Mouse (Mus musculus) bone marrow macrophage, adult 2 months (primary cell): ENCODE results near the gene Thg1l. TPM values are rescaled to one million over a fixed set of nuclear protein-coding genes. Genes with fewer than 3 reads are reported as not detected.

ENCODE experiments used
- H3K27ac ChIP-seq: 2 replicates; pipeline ENCODE4 v1.5.1; 2012; ENCODE audit warnings: low read depth, low read length; ENCODE audit not compliant: insufficient read depth
- H3K4me1 ChIP-seq: 2 replicates; pipeline ENCODE4 v1.6.1; 2012; ENCODE audit warnings: low read length; ENCODE audit not compliant: control insufficient read depth, insufficient read depth
- H3K4me3 ChIP-seq: 2 replicates; pipeline ENCODE4 v1.5.1; 2012; ENCODE audit warnings: mild to moderate bottlenecking, low read length, moderate library complexity; ENCODE audit not compliant: insufficient read depth
- CTCF ChIP-seq: IDR thresholded peaks from 2 replicates; pipeline ENCODE4 v1.5.1; 2012; ENCODE audit warnings: low read depth, mild to moderate bottlenecking, low read length, moderate library complexity
- POLR2A ChIP-seq: IDR thresholded peaks from 2 replicates; pipeline ENCODE4 v1.6.1; 2012; ENCODE audit warnings: mild to moderate bottlenecking, low read depth, low read length, borderline replicate concordance
- polyA plus RNA-seq: library from polyadenylated mRNA; stranded (reverse); fragments of >200 nt; gene quantifications from 2 replicates; pipeline ENCODE4 v1.2.4, GENCODE M21; 2012; ENCODE audit not compliant: missing spikeins, insufficient read depth, insufficient read length

Thg1l gene
- polyA plus RNA-seq, 1 experiment: 6.2 TPM

- Histone ChIP-seq H3K4me1 (peaks cover 2% of the 10 kb centered on the region; the same call in 1 of the 2 replicates), H3K4me3 (no peak overlapping the region), H3K27ac (no peak overlapping the region)
- no peak for TF ChIP-seq POLR2A
- TF ChIP-seq CTCF: no peak
Measured at GRCm38 (mm10) chr11:45960003-45960402, 4.7 kb upstream of the Thg1l start.

- Histone ChIP-seq H3K27ac (no peak overlapping the region), H3K4me1 (peaks cover 2% of the 10 kb centered on the region; the same call in 1 of the 2 replicates), H3K4me3 (no peak overlapping the region)
- TF ChIP-seq POLR2A (no peak), CTCF (no peak)
Measured at GRCm38 (mm10) chr11:45959598-45959997, 4.3 kb upstream of the Thg1l start.

- no peak for TF ChIP-seq CTCF
- TF ChIP-seq POLR2A: no peak
- H3K4me3 ChIP-seq: no peak overlapping the region
- H3K27ac ChIP-seq: no peak overlapping the region
- H3K4me1 ChIP-seq: peaks cover 21% of the 10 kb centered on the region
Measured at GRCm38 (mm10) chr11:45947491-45947890, 7.8 kb downstream of the Thg1l start.

- H3K27ac ChIP-seq: no peak overlapping the region
- H3K4me3 ChIP-seq: no peak overlapping the region
- TF ChIP-seq POLR2A: no peak
- no peak for TF ChIP-seq CTCF
- H3K4me1 ChIP-seq: peaks cover 16% of the 10 kb centered on the region
Measured at GRCm38 (mm10) chr11:45946796-45947195, 8.5 kb downstream of the Thg1l start.

GRCm38 (mm10) chr11:45944643-45945156 is 10.6 kb downstream of the Thg1l start, which contains the start of gene Lsm11:
Gene Lsm11 (minus strand): TSS chr11:45944935.
- TF ChIP-seq CTCF: peak; percentile 82
- no peak for TF ChIP-seq POLR2A
- peaks cover 9% of the 10 kb centered on the region for H3K4me1 ChIP-seq
- H3K27ac ChIP-seq: no peak within 1 kb of the TSS
- H3K4me3 ChIP-seq: peak within 1 kb of the TSS; percentile 92

- H3K27ac ChIP-seq: no peak overlapping the region
- H3K4me3 ChIP-seq: peak overlapping the region; percentile 92
- no peak for TF ChIP-seq CTCF
- TF ChIP-seq POLR2A: no peak
- H3K4me1 ChIP-seq: peaks cover 11% of the 10 kb centered on the region
Measured at GRCm38 (mm10) chr11:45943891-45944642, 11.2 kb downstream of the Thg1l start.

- TF ChIP-seq POLR2A: no peak
- TF ChIP-seq CTCF: no peak
- Histone ChIP-seq H3K4me1 (peaks cover 11% of the 10 kb centered on the region), H3K27ac (no peak overlapping the region), H3K4me3 (no peak overlapping the region)
Measured at GRCm38 (mm10) chr11:45943108-45943705, 12.1 kb downstream of the Thg1l start.

GRCm38 (mm10) chr11:45942281-45942680 is 13.0 kb downstream of the Thg1l start:
- Histone ChIP-seq H3K4me1 (peaks cover 11% of the 10 kb centered on the region), H3K4me3 (no peak overlapping the region), H3K27ac (no peak overlapping the region)
- TF ChIP-seq POLR2A (no peak), CTCF (no peak)

GRCm38 (mm10) chr11:45938917-45939316 is 16.4 kb downstream of the Thg1l start:
- no peak overlapping the region for H3K27ac ChIP-seq
- 0 out of 2 replicates have a peak, but pooled peaks cover 3% of the 10 kb centered on the region for H3K4me1 ChIP-seq
- H3K4me3 ChIP-seq: no peak overlapping the region
- TF ChIP-seq POLR2A: no peak
- TF ChIP-seq CTCF: no peak

GRCm38 (mm10) chr11:45937478-45937877 is 17.8 kb downstream of the Thg1l start:
- no peak overlapping the region for H3K27ac ChIP-seq
- H3K4me1 ChIP-seq: 0 out of 2 replicates have a peak, but pooled peaks cover 3% of the 10 kb centered on the region
- TF ChIP-seq POLR2A (no peak), CTCF (no peak)
- H3K4me3 ChIP-seq: no peak overlapping the region
